Mouse (Mus musculus) adrenal gland, adult 18-20 months (tissue): ENCODE measurements at regions not wholly inside any gene's neighbourhood (a gene's known extent, or its start where the extent isn't known, plus 50 kb on each side); places are given as distances from the start of the nearest gene placed in this dataset.
"Not testable (repeated sequence)": the region's sequence is repeated elsewhere in the genome, so short reads cannot be mapped to it uniquely, and the experiment has no call there.

Source experiments
- DNase-seq, 2 experiments: peaks; one replicate each; pipeline ENCODE4 v3.0.0; 2021 to 2022; ENCODE audit warnings: low spot score in 2 of 2

- not testable (repeated sequence) for DNase-seq
These were observed 88.4 kb upstream of the Slc2a12 start for GRCm38 (mm10) chr10:22556401-22556800.

DNA sequence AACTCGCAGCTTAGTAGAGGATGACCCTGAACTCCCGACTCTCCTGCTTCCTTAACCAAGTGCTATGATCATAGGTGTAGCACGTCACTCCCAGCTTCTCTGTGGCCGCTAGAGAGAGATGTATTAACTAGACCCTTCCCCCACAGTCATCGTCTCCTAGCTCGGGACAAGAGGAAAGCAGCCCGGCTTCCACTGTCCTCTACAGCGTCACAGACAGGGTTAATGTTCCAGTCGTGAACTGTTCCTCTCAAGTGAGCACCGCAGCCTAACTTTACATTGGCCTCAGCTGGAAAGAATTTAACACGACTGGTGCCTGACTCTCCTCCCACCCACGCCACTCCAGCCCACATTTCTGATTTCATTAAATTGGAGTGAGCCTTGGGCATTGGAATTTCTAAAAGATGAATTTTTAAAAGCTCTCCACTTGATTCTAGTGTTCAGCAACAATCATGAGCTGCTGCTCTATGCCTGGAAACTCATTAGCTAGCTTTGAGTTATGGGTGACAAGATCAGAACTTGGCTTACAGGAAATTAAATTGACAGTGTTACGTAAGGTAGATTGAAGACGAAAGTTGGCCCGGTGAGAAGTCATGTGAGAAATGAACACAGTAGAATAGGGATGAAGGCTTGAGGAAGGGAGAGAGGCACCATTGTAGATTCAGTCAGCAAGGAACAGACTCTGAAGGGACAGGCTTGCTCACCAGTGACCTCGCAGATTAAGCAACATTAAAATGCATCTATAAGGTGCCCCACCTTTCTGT, 75.4 kb upstream of the Slc2a12 start:
- not testable (repeated sequence) for DNase-seq

DNA sequence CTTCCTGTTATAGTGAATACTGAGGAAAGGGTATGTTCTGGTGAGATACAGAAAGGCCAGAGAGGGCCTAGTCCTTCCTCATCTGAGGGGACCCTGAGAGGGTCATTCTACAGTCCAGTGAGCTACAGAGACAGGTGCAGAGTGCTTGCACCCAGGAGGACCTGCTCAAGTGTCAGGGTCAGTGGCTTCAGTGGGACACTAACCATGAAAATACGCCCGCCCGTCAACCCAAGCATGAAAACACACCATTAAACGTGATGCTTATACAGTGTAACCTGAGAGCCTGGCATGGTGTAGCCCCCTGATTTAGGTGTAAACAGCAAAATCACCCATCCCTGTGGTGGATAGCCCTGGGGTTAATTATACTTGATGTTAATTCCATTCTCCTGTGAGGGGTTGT, 70.8 kb upstream of the Slc2a12 start:
- not testable (repeated sequence) for DNase-seq

- DNase-seq: peak; percentile 28 to 44
These were observed 65.4 kb upstream of the Slc2a12 start for GRCm38 (mm10) chr10:22579426-22579825.

DNA sequence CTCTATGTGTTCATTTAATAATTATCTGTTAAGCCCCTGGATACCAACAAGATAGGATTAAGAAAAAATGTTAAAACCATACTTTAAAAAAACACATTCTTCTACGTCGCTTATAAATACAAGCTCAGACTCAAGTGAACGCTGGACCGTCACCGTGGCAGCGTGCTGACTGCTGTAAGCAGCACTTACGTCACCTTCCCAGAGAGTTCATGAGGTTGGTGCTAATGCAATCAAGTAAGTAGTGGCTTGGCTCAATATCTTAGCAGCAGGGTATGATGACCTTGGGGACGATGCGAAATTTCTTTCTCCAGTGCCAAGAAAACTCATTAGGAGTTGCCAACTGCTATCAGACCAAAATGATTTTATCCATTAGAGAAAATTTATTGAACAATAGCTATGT, 63.5 kb upstream of the Slc2a12 start:
- DNase-seq: not testable (repeated sequence)

DNA sequence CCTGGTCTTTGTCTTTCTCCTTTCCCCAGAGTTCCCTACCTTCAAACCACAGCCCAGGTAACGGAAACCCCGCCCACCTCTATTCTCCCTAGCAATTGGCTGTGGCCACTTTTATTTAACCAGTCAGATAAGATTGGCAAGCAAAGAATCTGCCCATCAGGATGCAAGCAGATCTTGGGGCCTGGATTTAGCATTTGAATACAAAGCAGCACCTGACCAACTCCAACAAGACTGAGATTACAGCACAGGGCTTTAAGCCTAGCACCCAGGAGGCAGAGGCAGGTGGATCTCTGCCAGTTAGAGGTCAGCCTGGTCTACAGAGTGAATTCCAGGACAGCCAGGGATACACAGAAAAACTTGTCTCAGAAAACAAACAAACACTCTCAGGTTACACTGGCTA, 61.5 kb upstream of the Slc2a12 start:
- DNase-seq: not testable (repeated sequence)

DNA sequence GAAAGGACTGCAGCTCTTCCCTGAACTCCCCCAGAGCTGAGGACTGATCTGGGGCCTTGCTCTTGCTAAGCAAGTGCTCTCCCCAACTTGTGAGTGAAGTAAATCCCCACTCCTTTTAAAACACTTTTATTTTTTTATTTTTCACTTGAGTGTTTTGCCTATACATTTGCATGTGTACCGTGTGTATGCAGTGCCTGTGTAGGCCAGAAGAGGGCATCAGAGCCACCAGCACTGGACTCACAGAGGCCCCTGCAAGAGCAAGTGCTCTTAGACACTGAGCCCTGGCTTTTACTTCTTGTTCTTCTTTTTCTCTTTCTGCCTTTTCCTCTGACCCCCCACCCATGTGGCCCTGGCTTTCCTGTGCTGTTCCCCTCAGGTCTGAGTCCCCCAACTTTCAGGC, 56.2 kb upstream of the Slc2a12 start:
- DNase-seq: not testable (repeated sequence)

GRCm38 (mm10) chr10:22591664-22592063, 53.1 kb upstream of the Slc2a12 start:
- not testable (repeated sequence) for DNase-seq

- not testable (repeated sequence) for DNase-seq
These were observed 52.6 kb upstream of the Slc2a12 start for GRCm38 (mm10) chr10:22592189-22592603.

DNA sequence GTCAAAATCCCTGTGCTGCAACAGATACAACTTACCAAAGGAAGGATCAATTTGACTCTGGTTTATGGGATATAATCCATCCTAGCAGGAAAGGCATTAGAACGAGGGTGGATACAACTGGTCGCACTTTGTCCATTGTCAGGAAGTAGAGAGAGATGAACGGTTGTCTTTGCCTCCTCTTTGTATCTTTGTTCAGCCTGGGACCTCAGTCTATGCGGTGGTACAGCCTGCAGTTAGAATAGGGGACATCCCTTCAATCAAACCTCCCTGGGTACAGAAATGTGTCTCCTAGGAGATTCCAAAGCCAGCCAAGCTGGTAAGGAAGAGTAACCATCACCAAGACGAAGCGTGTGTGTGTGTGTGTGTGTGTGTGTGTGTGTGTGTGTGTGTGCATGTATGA, 52.1 kb upstream of the Slc2a12 start:
- DNase-seq: not testable (repeated sequence)
